Mouse (Mus musculus) ES-Bruce4 (cell line): ENCODE measurements around the gene Cdc42.

Source experiments
- CTCF ChIP-seq: IDR thresholded peaks from one replicate; pipeline ENCODE4 v1.8.1; 2011; ENCODE audit warnings: low read depth, low read length
- EP300 ChIP-seq: IDR thresholded peaks from 2 replicates; pipeline ENCODE4 v1.6.1; 2011; ENCODE audit warnings: low read depth, low read length; ENCODE audit not compliant: insufficient read depth
- POLR2A ChIP-seq: IDR thresholded peaks from one replicate; pipeline ENCODE4 v1.8.1; 2011; ENCODE audit warnings: low read length; ENCODE audit not compliant: insufficient read depth

DNA sequence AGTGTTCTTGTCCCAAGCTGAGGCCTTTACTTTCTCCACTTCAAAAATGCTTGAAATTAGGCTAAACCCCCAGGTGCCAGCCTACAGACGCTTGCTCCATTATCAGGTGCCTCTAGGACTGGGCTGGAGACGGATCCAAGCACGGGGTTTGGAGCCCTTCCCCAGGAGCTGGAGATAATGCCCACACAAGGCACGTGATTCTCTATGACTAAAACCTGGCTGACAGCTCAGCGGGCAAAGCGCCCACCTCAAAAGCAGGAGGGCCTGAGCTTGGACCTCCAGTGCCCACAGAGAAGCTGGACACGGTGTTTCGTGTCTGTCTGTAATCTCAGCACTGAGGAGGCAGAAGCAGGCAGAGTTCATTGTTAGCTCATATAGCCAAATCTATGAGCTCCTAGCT lies 85.7 kb downstream of the Cdc42 start:
- TF ChIP-seq POLR2A (no peak), CTCF (no peak), EP300 (no peak)
